Mouse (Mus musculus) bone marrow macrophage, adult 2 months (primary cell): ENCODE results near the gene Gpr61. TPM values are rescaled to one million over a fixed set of nuclear protein-coding genes. Genes with fewer than 3 reads are reported as not detected.

Source experiments
- H3K27ac ChIP-seq: 2 replicates; pipeline ENCODE4 v1.5.1; 2012; ENCODE audit warnings: low read depth, low read length; ENCODE audit not compliant: insufficient read depth
- H3K4me1 ChIP-seq: 2 replicates; pipeline ENCODE4 v1.6.1; 2012; ENCODE audit warnings: low read length; ENCODE audit not compliant: control insufficient read depth, insufficient read depth
- H3K4me3 ChIP-seq: 2 replicates; pipeline ENCODE4 v1.5.1; 2012; ENCODE audit warnings: mild to moderate bottlenecking, low read length, moderate library complexity; ENCODE audit not compliant: insufficient read depth
- CTCF ChIP-seq: IDR thresholded peaks from 2 replicates; pipeline ENCODE4 v1.5.1; 2012; ENCODE audit warnings: low read depth, mild to moderate bottlenecking, low read length, moderate library complexity
- POLR2A ChIP-seq: IDR thresholded peaks from 2 replicates; pipeline ENCODE4 v1.6.1; 2012; ENCODE audit warnings: mild to moderate bottlenecking, low read depth, low read length, borderline replicate concordance
- polyA plus RNA-seq: library from polyadenylated mRNA; stranded (reverse); fragments of >200 nt; gene quantifications from 2 replicates; pipeline ENCODE4 v1.2.4, GENCODE M21; 2012; ENCODE audit not compliant: missing spikeins, insufficient read depth, insufficient read length

Gpr61 gene
- polyA plus RNA-seq, 1 experiment: not detected

DNA sequence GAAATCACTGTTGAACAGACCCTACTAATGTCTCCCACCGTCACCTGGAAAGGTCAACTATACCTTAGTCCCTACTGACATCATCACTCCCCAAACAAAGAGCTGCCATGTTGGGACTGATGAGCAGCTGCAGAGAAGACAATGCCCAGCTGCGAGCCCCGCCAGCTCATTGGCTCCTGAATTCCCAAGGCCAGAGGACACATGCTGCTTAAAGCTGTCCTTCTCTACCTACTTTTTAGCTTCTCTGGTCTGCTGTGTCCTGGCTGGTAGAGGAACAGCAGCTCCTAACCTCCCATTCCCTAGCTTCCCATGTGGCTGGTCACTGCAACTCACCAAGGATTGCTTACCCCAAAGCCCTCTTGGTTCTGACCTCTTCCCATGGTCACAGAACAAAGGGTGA, 2.4 kb downstream of the Gpr61 start:
- Histone ChIP-seq H3K4me1 (peaks cover 20% of the 10 kb centered on the region), H3K27ac (no peak overlapping the region), H3K4me3 (no peak overlapping the region)
- no peak for TF ChIP-seq POLR2A
- TF ChIP-seq CTCF: no peak

DNA sequence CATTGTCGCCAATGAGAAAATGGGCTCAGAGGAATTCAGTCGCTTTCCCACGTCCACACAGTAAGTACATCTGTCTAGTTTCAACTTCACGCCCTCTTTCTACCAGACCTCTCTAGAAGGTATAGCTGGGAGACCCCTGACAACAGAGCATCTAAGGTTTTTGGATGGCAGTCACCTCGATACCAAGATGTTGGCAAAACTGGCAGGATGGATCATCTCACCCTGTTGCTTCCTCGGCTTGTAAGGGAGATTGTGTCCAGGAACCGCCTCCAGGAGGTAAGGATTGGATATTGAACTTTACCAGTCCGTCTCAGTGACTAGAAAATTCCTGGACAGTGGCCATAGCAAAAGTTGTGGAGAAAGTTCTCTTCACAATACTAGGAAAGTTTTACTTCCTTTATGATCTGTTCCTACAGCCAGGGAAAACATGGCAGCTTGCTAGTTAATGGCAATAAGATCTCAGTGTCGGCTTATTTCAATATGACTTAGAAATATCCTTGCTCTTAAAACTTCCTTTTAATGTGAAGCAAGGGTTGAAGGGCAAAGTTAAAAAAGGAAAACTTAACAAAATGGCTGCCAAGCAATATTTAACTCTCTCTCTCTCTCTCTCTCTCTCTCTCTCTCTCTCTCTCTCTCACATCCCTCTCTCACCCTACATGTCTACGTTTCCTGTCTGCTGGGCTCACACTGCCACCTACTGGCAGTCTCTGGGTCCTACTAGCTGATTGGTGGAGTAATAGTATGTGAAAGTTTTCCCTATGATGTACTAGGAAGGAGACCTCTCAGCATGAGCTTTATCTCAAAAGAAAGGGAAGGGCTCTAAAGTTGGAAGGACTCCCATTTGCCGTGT, 7.1 kb downstream of the Gpr61 start:
- TF ChIP-seq CTCF (peak; percentile 53), POLR2A (no peak)
- H3K27ac ChIP-seq: no peak overlapping the region
- peaks cover 26% of the 10 kb centered on the region for H3K4me1 ChIP-seq
- no peak overlapping the region for H3K4me3 ChIP-seq

DNA sequence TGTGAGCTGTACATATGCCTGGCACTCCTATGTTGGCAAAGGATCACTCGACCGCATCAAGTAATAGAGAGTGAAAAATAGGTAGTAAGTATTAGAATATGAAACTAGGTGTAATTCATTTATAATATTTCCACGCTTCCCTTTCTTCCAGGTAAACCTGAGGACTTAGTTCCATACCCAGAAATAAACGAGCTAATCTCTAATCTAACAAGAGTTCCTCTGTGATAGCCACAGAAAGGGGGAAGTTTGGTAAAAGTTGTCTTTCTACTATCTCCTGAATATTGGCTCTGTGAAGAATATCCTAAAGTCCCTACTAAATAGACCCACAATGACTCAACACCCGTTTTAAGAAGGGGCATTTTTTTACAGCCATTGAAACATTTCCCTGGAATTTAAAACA, 8.0 kb downstream of the Gpr61 start:
- peak overlapping the region; percentile 33 for H3K27ac ChIP-seq
- no peak for TF ChIP-seq POLR2A
- no peak for TF ChIP-seq CTCF
- H3K4me3 ChIP-seq: peak overlapping the region; percentile 100
- peaks cover 23% of the 10 kb centered on the region for H3K4me1 ChIP-seq

DNA sequence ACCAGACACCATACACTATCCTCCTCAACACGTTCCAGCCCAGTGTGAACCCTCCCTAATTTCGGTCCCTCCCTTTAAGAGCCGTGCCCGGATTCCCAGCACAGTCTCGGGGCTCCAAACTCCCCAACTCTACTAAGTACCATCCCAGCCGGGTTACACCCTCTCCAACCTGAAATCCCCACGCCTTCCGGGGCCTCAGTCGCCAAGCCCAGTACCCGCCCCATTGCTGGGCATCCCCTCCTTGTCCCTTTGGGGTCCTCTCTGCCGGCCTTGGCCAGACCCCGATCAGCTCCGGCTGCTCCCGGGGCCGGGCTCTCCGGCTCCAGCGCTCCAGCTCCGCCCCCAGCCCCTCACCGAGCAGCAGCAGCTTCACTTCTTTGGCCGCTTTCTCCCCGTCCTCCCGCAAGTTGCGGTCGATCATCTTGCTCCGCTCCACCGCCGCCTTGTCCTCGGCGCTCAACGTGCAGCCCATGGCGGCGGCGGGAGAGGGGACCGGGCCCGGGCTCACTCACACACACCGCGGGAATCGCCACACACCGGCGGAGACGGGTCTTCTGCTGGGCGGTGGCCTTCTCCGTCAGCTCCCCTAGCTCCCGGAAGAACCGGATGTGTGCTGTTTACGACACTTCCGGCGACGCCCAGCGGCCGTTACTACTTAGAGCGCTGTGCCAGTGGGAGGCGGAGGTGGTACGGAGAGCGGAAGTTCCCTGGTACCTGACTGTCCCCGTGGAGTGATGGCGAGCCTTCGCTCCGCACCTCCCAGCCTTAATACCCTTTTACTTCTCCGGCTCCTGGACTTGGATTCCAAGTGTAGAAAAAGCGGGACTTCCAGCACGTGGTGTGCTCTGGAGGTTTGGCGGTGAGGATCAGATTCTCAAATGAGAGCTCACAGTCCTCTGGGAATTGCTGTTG, 8.9 kb downstream of the Gpr61 start, which contains the start of gene Gnai3:
Gene Gnai3, minus strand, starts transcription at position 613 of the 912 bp plus-strand sequence.
- Histone ChIP-seq H3K4me3 (peak within 1 kb of the TSS; percentile 100), H3K27ac (peak within 1 kb of the TSS; percentile 81), H3K4me1 (peaks cover 16% of the 10 kb centered on the region)
- TF ChIP-seq CTCF (no peak), POLR2A (peak; percentile 11; the same call in 1 of the 2 replicates)

DNA sequence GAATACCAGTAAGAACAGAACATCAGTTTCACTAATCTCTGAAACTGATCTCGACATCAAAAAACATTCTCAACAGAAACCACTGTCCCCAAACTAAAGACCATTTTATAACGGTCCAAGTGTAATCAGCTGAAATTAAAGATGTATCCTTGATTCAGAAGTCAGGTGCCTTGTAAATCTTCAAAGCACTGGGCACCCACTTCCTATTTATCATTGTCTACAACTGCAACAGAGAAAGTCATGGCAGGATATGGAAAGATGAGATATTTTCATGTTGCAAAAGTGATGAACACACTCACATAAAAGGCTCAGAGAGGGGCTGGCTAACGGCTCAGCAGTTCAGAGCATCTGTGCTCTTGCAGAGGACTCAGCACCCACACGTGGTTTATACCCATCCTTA, 13.9 kb downstream of the Gpr61 start:
- Histone ChIP-seq H3K27ac (no peak overlapping the region), H3K4me3 (no peak overlapping the region), H3K4me1 (peaks cover 10% of the 10 kb centered on the region)
- TF ChIP-seq POLR2A (no peak), CTCF (no peak)

DNA sequence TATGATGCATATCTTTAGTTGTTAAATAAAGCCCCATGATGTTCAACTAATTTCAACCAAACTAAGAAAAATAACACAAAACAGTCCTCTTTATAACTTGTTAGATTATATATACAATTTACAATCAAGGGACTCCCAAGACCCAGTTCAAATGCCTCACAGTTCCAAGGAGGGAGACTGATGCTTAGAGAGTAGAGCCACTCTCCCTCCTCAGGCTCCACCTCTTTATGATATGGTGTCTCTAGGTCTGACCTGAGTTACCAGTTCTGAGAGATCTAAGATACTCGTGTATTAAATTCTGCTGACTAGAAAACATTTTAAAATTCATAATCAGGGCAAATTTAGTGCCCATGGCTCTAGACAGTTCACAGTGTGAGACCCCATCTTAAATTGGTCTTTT, 15.6 kb downstream of the Gpr61 start:
- H3K4me3 ChIP-seq: no peak overlapping the region
- no peak overlapping the region for H3K27ac ChIP-seq
- TF ChIP-seq CTCF: no peak
- peaks cover 18% of the 10 kb centered on the region for H3K4me1 ChIP-seq

DNA sequence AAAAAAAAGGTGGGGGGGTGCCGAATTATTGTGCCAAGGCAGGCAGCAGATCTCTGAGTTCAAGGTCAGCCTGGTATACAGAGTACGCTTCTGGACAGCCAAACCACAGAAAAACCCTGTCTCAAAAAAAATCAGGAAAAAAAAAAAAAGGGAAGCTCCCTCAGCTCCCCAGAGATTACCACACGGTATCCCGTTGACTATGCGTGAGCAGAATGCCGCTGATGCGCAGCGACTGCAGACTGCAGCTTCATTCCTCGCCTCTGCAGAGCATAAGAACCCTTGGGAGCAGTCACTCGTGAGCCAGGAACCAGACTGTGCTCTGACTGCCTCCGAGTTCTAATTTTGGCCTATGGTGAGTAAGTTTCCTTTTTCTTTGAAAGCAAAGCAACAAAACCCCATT, 20.0 kb downstream of the Gpr61 start:
- no peak for TF ChIP-seq POLR2A
- TF ChIP-seq CTCF: no peak
- Histone ChIP-seq H3K4me3 (peak overlapping the region; percentile 9; the same call in 1 of the 2 replicates), H3K4me1 (peaks cover 40% of the 10 kb centered on the region), H3K27ac (peak overlapping the region; percentile 29)

DNA sequence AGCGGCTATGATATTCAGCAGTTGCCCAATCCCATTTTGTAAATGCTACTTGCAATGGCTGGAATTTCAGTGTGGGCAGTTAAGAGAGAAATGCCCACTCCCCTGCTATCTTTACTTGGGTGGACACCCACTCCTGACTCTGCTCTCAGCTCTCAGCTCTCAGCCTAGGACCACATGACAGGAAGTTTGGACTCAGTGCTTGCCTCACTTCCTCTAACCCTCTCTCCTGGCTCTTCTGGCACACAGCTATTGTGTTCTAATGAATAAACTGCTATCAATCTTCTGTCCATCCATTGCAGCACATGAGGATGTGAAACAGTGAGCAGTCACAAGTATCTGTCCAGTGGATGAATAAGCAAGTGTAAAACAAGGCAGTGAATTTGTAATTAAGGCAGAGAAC, 22.2 kb downstream of the Gpr61 start:
- Histone ChIP-seq H3K4me1 (peaks cover 40% of the 10 kb centered on the region), H3K27ac (peak overlapping the region; percentile 89), H3K4me3 (no peak overlapping the region)
- TF ChIP-seq POLR2A (no peak), CTCF (no peak)

DNA sequence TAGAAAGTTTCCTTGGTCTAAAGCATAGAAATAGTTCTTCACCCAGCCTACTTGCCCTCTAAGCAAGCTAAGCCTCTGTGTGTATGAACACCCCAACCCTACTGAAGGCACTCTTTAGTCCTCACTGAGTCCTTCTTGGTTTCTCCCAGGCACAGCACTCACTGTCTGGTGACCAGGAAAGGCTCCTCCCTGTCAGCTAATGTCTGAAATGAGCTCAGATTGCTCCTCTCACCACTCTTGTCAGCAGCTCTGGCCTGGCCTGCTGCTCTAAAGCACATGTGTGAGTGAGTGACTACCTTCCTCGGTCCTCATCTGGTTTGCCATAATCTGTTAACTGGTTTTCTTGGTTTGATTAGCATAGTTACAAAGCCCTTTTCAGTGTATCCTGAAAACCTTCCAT, 22.9 kb downstream of the Gpr61 start:
- TF ChIP-seq CTCF: no peak
- no peak for TF ChIP-seq POLR2A
- Histone ChIP-seq H3K27ac (peak overlapping the region; percentile 89), H3K4me1 (peaks cover 40% of the 10 kb centered on the region)

More for the DNA sequence above, 22.9 kb downstream of the Gpr61 start:
- no peak overlapping the region for H3K4me3 ChIP-seq
